Mouse (Mus musculus) sigmoid colon, adult 10 weeks (tissue): ENCODE results near the gene Dcaf17. TPM values are rescaled to one million over a fixed set of nuclear protein-coding genes. Genes with fewer than 3 reads are reported as not detected.

ENCODE experiments used
- polyA plus RNA-seq: library from polyadenylated mRNA; stranded (reverse); fragments of 350-450 nt; fragmentation: Illumina TruSeq; extraction: RNeasy Lipid Tissue Mini Kit (QIAGEN cat#74804); gene quantifications from one replicate; pipeline ENCODE4 v1.2.3, GENCODE M21; 2014; ENCODE audit warnings: low read depth, low replicate concordance

Dcaf17 gene
- polyA plus RNA-seq: 28.5 TPM

GRCm38 (mm10) chr2:71055300-71056114 is at the start of gene Dcaf17, which contains the start of gene Mettl8:
Dcaf17 (plus strand) TSS chr2:71055328.
Mettl8 (minus strand) TSS chr2:71055583.

GRCm38 (mm10) chr2:71117797-71118708 is 62.9 kb downstream of the Dcaf17 start, which contains the start of gene Cybrd1:
Cybrd1 (plus strand) TSS chr2:71117923.

Other genes with a start within 250 kb of the Dcaf17 start
- gene Tlk1, start 229.6 kb upstream of the Dcaf17 start, polyA plus RNA-seq: 189 TPM
- 22.0 TPM for gene Mettl8, start 255 bp downstream of the Dcaf17 start, polyA plus RNA-seq
- 3.3 TPM for gene Cybrd1, start 62.6 kb downstream of the Dcaf17 start, polyA plus RNA-seq
- gene Dync1i2, start 156.4 kb downstream of the Dcaf17 start, polyA plus RNA-seq: 218 TPM